Mouse (Mus musculus) forebrain, embryonic 10.5 days (tissue): ENCODE measurements around the gene Gm45717. TPM values are rescaled to one million over a fixed set of nuclear protein-coding genes. Genes with fewer than 3 reads are reported as not detected.
A peak's percentile ranks its signal among the peaks of the same experiment; 100 is the strongest.

Experiments used
- DNase-seq: peaks from one replicate; pipeline ENCODE4 v3.0.0-alpha.2; 2017; ENCODE audit warnings: low spot score; ENCODE audit errors: extremely low spot score
- H3K27ac ChIP-seq: fragments of 300-500 bp; sonication (generic); 2 replicates; pipeline ENCODE4 v1.5.1; 2016; ENCODE audit warnings: mild to moderate bottlenecking
- H3K27me3 ChIP-seq: fragments of 300-500 bp; sonication (generic); 2 replicates; pipeline ENCODE4 v1.6.1; 2016; ENCODE audit warnings: mild to moderate bottlenecking; ENCODE audit not compliant: poor library complexity, severe bottlenecking
- H3K36me3 ChIP-seq: fragments of 300-500 bp; sonication (generic); replicated peaks from 2 replicates; pipeline ENCODE4 v1.6.1; 2016; ENCODE audit warnings: mild to moderate bottlenecking, moderate library complexity
- H3K4me1 ChIP-seq: fragments of 300-500 bp; sonication (generic); 2 replicates; pipeline ENCODE4 v1.6.1; 2016
- H3K4me3 ChIP-seq: fragments of 300-500 bp; sonication (generic); 2 replicates; pipeline ENCODE4 v1.5.1; 2016; ENCODE audit warnings: mild to moderate bottlenecking, moderate library complexity
- H3K9me3 ChIP-seq: fragments of 300-500 bp; sonication (generic); 2 replicates; pipeline ENCODE4 v1.6.1; 2016; ENCODE audit warnings: mild to moderate bottlenecking, moderate library complexity
- WGBS: fragments of 180-500 bp; shearing (Covaris S2); methylation state at CpG from one replicate; pipeline ENCODE4 v1.1.7; 2016; 5-methylcytosine and 5-hydroxymethylcytosine counted together
- polyA plus RNA-seq: library from polyadenylated mRNA; unstranded; fragments of >200 nt; fragmentation: Nextera tagmentation; extraction: Ambion mirVana; gene quantifications from 2 replicates; pipeline ENCODE4 v1.2.1, GENCODE M21; 2016

The Gm45717 gene
- polyA plus RNA-seq = 0.33 TPM in 1 of 2 replicates, not detected in the other

DNA sequence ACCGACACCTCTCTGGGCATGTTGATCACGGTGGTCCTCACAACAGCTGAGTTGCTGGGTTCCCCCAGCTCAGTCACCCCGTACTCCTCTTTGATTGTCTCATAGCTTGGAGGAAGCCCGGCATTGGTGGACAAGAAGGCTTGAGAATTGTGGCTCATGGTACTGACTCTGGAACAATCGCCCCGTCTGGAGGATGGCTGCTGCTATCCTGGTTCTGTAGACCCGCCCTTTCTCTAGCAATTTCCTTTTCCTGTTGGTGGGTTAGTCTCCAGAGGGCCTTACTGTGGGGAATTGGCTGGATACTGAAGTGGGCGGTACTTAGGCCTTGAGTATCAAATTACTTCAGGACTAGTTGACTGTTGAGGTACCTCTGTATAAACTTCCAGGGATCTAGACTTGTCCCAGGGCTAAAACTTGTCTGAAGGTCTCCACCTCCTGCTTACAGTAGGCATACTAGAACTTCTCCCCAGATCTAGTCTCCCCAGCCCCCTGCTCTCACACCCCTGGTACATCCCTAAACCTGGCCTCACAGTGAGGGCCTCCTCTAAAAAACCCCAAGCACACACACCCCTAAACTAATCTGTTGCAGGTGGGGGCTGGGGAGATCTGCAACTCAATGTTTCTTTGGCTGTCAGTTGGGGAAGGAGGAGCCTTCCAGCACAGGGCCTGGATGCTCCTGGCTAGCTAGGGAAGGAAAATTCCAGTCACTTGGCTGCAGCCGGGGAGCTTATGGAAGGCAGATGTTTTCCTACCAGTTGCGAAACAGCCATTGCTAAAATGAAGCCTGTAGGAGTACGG is at the start of gene Gm45717, which contains the start of gene Ifitm2:
Gene Gm45717 (minus strand): TSS at position 180 of the 798 bp plus-strand sequence.
Gene Ifitm2 (minus strand): TSS at position 230 of the 798 bp plus-strand sequence.
- Histone ChIP-seq H3K4me3 (peak within 1 kb of the TSS; percentile 56), H3K9me3 (no peaks in the 10 kb centered on the region), H3K27ac (peak within 1 kb of the TSS; percentile 81), H3K4me1 (peaks cover 77% of the 10 kb centered on the region), H3K27me3 (peaks cover 28% of the 10 kb centered on the region), H3K36me3 (peaks cover 7% of the 10 kb centered on the region)
- WGBS = 28% methylated on average over 11 of the region's 11 CpGs
- no peak for DNase-seq

DNA sequence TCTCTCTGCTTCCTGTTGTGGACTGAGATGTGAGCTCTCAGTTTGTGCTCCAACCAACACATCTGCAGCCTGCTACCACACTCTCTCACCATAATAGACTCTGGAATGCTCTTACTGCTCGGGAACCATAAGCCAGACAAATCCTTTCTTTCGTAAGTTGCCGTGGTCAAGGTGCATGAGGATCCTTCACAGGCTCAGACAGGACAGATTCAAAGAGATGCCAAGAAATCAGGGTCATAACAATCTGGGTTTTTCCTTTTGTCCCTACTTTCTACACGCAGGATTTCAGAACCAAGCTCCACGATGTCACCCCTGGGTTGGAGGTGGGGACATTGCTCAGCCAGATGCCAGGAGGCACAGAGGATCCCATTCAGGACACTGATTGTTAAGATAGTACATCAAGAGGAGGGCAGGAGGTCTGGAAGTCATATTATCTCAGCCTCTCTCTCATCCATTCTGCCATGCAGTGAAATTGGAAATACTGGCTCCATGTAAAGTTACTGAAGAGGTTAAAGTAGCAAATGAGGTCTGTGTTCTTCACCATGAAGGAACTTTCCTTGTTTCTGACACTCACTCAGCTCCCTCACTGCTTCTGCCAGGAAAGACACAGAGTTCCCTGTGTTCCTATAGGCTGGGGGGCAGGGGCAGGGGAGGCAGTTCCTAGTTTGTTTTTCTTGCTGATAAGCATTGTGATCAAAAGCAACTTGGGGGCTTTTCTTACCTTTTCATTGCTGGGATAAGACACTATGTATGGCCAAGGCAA is 47.7 kb upstream of the Gm45717 start:
- H3K4me1 ChIP-seq = peaks cover 3% of the 10 kb centered on the region
- H3K27me3 ChIP-seq = 0 out of 2 replicates have a peak, but pooled peaks cover 11% of the 10 kb centered on the region
- H3K4me3 ChIP-seq = no peak overlapping the region
- no peaks in the 10 kb centered on the region for H3K36me3 ChIP-seq
- WGBS = 89% methylated on average over 5 of the region's 5 CpGs
- H3K27ac ChIP-seq = no peak overlapping the region
- no peaks in the 10 kb centered on the region for H3K9me3 ChIP-seq
- DNase-seq = no peak

DNA sequence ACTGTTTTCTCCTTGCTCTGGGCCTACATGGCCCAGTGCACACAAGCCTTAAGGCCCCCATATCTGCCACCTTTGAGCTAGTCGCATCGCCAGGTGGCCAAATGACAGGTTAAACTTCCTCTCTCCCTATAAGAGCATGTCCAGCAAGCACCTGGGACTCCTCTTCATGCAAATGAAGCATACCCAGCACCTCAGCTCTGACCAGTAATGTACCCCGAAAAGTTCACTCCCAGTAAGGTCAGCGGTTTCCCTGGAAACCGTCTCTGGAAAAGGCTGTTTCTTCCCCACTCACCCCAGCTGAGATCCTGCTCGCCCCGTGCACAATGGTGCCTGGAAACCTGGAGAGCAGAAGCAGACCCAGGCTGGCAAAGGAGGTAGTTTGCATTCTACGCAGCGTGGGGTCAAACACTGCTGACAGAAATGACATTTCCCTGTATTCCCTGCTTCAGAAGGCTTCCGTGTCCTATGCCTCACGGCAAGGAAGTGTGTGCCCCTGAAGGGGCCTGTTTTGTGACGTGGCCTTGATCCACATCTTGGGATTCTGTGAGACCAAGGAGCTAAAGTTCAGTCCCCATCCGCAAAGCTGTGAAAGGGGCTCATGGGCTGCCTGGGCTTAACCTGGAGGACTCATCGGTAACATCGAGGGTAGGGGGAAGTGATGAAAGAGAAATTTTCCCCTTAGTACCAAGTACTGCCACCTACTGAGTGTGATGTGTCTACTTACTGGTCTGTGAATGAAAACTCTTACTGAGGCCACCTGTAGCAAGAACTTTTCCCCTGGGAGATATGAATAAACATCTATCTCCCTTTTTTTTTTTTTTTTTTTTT is 45.4 kb upstream of the Gm45717 start:
- no peak overlapping the region for H3K4me3 ChIP-seq
- WGBS = 82% methylated on average over 15 of the region's 15 CpGs

DNA sequence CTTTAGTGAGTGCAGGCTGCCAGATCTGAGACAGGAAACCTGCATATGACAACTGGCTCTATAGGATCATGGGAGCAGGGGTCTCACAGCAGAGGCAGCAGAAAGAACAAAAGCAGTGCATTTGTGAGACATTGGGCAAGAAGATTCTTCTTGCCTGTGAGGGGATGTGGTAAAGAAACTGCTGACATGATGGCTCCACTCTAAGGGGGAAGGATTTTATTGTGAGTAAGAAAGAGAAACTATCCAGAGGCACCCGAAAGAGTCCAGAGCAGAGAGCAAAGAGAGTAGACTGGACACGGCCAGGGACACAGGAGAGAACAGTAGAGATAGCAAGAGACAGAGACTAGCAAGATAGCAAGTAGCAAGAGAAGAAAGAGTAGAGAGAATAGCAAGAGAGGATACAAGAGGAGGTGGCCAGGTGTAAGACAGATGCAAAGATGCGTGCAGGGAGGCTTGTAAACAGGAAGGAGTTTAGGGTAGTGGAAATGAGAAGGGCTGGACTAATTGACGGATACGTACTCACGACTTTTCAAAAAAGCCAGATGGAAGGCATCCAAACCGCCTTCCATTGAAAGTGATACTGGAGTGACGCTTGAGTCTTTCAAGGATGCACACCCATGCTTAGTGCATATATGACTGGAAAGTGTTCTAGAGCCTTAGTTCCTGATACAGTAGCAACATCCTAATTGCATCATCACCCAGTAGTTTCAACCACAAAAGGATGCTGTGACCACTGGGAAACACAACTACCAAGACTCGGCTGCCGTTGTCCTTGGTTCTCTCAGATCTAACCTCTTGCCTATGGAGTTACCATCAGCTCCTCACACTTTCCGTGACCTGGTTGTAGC is 43.3 kb upstream of the Gm45717 start:
- no peaks in the 10 kb centered on the region for H3K9me3 ChIP-seq
- no peaks in the 10 kb centered on the region for H3K4me1 ChIP-seq
- no peaks in the 10 kb centered on the region for H3K27me3 ChIP-seq
- H3K27ac ChIP-seq = no peak overlapping the region
- no peaks in the 10 kb centered on the region for H3K36me3 ChIP-seq
- 93% methylated on average over 11 of the region's 11 CpGs for WGBS
- DNase-seq = no peak
- H3K4me3 ChIP-seq = no peak overlapping the region

More for the DNA sequence above, 45.4 kb upstream of the Gm45717 start:
- no peak for DNase-seq
- Histone ChIP-seq H3K27me3 (no peaks in the 10 kb centered on the region), H3K9me3 (no peaks in the 10 kb centered on the region), H3K4me1 (no peaks in the 10 kb centered on the region), H3K36me3 (no peaks in the 10 kb centered on the region), H3K27ac (no peak overlapping the region)

DNA sequence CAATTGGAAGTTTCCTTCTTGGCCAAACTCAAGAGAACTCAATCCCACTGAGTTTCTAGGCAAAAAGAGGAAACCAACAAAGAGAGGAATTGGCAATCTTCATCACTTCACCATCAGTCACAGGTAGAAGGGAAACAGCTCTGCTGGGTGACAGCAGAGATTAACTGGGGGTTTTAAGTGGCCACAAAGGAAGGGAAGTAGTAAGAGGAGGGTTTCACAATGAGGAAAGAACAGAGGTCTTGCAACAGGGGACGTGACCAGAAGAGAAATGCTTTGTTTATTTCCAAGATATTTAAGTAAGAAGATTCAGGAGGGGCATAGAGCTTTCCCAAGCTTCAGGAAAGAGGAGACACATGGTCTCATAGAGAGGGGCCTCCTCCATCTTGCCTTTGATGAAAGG is 42.1 kb upstream of the Gm45717 start:
- 71% methylated on average over 1 of the region's 1 CpGs for WGBS
- Histone ChIP-seq H3K4me1 (no peaks in the 10 kb centered on the region), H3K9me3 (no peaks in the 10 kb centered on the region), H3K36me3 (no peaks in the 10 kb centered on the region), H3K27ac (no peak overlapping the region), H3K27me3 (no peaks in the 10 kb centered on the region), H3K4me3 (no peak overlapping the region)
- no peak for DNase-seq

DNA sequence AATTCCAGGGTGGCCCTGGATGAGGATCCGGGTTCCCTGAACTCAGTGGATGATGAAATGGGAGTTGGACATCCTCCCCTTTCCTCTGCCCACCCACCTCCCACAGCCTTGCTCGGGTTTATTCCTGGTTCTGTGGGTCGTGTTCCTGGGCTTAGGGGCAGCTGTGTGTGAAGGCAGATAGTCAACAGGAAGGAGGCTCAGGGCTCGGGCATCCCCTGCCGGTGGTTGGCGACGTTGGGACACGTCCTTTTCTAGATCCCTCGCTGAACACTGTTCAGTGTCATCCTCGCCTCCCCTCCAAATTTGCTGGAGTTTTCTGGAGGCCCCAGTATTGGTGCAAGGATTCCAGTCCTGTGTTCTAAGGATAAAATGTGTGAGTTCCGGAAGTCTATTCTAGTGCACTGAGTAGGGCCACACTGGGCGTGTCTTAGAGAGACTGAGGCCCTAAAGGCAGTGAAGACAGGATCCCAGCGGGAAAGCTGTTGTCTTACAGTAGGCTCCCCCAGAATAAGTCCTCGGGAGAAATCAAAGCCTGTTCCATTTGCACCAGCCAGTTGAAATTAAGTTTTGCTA is 35.5 kb upstream of the Gm45717 start:
- 87% methylated on average over 14 of the region's 14 CpGs for WGBS

DNA sequence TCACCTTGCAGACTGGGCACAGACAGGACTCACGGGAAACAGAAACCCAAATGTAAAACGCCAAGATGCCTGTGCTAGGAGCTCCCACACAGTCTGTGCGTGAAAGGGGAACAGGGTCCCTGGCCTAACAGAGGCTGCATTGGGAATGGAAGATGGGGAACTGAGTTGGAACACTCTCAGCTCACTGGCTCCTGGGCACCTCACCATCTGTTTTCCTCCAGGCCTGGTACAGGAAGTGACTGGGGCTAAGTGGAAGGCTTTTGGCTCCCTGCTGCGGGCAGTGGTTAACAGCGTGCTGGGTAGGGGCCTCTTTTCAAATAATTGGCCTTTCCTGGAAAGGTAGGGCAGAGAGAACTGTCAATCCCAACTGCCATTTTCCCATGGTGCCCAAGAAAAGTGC is 34.9 kb upstream of the Gm45717 start:
- Histone ChIP-seq H3K27ac (no peak overlapping the region), H3K4me1 (peaks cover 22% of the 10 kb centered on the region), H3K9me3 (0 out of 2 replicates have a peak, but pooled peaks cover 6% of the 10 kb centered on the region), H3K4me3 (no peak overlapping the region), H3K36me3 (no peaks in the 10 kb centered on the region), H3K27me3 (no peaks in the 10 kb centered on the region)
- WGBS = 76% methylated on average over 5 of the region's 5 CpGs
- no peak for DNase-seq

More for the DNA sequence above, 35.5 kb upstream of the Gm45717 start:
- no peak overlapping the region for H3K27ac ChIP-seq
- H3K4me1 ChIP-seq = peaks cover 22% of the 10 kb centered on the region
- H3K36me3 ChIP-seq = no peaks in the 10 kb centered on the region
- no peak for DNase-seq
- no peak overlapping the region for H3K4me3 ChIP-seq
- no peaks in the 10 kb centered on the region for H3K27me3 ChIP-seq
- 0 out of 2 replicates have a peak, but pooled peaks cover under 1% of the 10 kb centered on the region for H3K9me3 ChIP-seq

DNA sequence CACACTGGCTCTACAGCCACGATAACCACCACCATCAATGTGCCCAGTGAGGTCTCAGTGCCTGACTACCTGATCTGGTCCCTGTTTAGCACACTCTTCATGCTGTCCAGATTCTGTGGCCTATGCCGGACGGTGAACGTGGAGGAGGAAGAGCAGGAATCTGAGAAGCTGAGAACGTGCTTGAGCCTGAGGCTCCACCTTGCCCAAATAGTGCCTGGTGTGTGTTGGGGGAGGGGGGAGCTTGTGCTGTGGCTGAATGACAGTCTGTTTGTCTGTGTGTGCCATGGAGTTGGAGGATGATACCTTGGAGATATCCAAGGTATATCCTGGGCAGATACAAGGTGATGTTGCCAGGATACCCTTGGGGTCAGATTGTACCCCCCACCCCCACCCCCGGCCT is 34.4 kb upstream of the Gm45717 start:
- Histone ChIP-seq H3K27ac (no peak overlapping the region), H3K4me1 (peaks cover 22% of the 10 kb centered on the region), H3K9me3 (0 out of 2 replicates have a peak, but pooled peaks cover 6% of the 10 kb centered on the region), H3K4me3 (no peak overlapping the region), H3K27me3 (no peaks in the 10 kb centered on the region), H3K36me3 (no peaks in the 10 kb centered on the region)
- WGBS = 78% methylated on average over 6 of the region's 6 CpGs
- no peak for DNase-seq

DNA sequence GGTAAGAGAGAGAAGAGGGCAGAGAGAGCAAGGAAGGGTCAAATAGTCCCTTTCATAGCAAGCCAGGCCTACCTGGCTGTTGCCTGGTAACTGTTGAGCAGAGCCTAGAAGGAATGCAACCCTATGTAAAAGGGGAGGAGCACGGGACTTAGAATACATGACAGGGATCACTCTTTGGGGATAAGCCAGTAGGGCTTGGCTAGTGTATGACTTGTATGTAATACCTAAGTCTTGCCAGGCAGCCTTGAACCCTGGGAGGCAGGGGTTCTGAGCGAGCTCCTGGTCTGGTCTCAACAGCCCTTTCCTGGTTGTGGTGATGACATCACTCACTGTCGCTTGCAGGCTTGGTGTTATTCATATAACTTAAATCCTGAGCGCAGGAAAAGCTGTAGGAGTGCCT is 33.3 kb upstream of the Gm45717 start:
- Histone ChIP-seq H3K27ac (no peak overlapping the region), H3K27me3 (no peaks in the 10 kb centered on the region), H3K4me1 (peaks cover 22% of the 10 kb centered on the region), H3K4me3 (no peak overlapping the region), H3K36me3 (no peaks in the 10 kb centered on the region), H3K9me3 (0 out of 2 replicates have a peak, but pooled peaks cover 6% of the 10 kb centered on the region)
- DNase-seq = no peak
- WGBS = 82% methylated on average over 4 of the region's 4 CpGs

DNA sequence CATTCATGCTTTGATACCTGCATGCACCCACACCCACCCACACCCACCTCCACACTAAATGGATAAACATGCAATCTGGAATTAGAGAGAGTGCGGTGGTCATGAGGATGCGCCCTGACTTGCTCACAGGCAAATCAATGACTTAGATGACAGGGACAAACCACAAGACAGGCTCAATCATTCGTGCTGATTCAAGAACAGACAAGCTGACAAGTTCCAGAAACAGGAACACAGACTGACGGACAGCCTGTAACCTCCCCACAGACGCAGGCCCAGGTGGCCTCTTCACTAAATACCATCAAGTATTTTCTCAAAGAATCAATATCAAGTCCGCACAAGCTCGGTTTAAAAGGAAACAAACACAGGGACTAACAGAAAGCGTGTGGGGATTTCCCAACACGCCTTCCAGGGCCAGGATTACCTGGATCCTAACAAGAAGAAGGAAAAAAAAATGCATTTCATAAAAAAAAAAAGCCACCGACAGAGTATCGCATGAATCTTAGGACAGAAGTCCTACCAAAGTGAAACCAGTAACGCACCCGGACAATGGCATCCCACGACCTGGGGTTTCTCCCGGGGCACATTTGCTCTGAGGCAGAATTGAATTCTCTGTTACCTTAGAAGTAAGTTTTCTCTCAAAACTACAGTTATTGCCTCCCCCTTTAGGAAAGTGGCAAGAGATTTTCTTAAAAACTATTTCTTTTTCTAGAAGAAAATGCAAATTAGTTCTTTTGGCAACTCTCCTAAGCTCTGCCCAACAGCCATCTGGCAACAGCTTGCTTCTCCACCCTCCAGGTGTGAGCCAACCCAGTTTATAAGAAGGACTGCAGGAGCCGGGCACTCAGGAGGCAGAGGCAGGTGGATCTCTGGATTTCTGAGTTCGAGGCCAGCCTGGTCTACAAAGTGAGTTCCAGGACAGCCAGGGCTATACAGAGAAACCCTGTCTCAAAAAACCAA is 31.7 kb upstream of the Gm45717 start:
- H3K4me3 ChIP-seq = no peak overlapping the region
- no peak for DNase-seq
- WGBS = 93% methylated on average over 17 of the region's 17 CpGs

More for the DNA sequence above, 31.7 kb upstream of the Gm45717 start:
- Histone ChIP-seq H3K4me1 (peaks cover 22% of the 10 kb centered on the region), H3K36me3 (no peaks in the 10 kb centered on the region), H3K27me3 (no peaks in the 10 kb centered on the region), H3K9me3 (0 out of 2 replicates have a peak, but pooled peaks cover 6% of the 10 kb centered on the region), H3K27ac (no peak overlapping the region)
